Mouse (Mus musculus): Measurements from ENCODE around the gene Entpd2. TPM values are rescaled to one million over a fixed set of nuclear protein-coding genes. Genes with fewer than 3 reads are reported as not detected.
"Not testable (repeated sequence)": the region's sequence is repeated elsewhere in the genome, so short reads cannot be mapped to it uniquely, and the experiment has no call there.

The Entpd2 gene
- polyA plus RNA-seq, 1 experiment from 2014 or later = 0.13 TPM

DNA sequence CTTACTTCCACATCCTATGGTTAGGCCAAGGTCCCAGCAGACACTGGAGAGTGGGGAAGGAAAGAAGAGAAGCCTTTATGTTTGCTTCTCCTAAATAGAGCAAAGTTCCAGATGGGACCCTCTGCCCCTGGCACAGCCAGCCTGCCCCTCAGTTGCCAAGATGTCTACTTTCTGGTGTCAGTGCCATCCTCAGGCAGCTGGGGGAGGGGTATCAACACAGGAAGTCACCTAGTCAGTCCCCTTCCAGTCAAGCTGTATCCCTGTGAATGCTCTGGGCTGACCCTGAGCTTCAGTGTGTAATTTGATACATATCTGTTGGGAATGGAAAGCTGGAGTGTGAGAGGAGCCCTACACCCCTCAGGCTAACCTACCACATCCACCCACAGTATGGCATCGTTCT is 1.3 kb downstream of the Entpd2 start:
- no peak overlapping the region for H3K27ac ChIP-seq
- ATAC-seq = no peak
- H3K9ac ChIP-seq = no peak overlapping the region
- H3K4me1 ChIP-seq = peaks cover 17% of the 10 kb centered on the region
- H3K36me3 ChIP-seq = no peaks in the 10 kb centered on the region
- H3K4me3 ChIP-seq = no peak overlapping the region
- H3K4me2 ChIP-seq = no peak overlapping the region
- H3K9me3 ChIP-seq (replicated peaks) = no peaks in the 10 kb centered on the region
- H3K27me3 ChIP-seq (replicated peaks) = peaks cover 99% of the 10 kb centered on the region
- 8% methylated on average over 1 of the region's 1 CpGs for WGBS (ENCODE audit: insufficient replicate concordance)

DNA sequence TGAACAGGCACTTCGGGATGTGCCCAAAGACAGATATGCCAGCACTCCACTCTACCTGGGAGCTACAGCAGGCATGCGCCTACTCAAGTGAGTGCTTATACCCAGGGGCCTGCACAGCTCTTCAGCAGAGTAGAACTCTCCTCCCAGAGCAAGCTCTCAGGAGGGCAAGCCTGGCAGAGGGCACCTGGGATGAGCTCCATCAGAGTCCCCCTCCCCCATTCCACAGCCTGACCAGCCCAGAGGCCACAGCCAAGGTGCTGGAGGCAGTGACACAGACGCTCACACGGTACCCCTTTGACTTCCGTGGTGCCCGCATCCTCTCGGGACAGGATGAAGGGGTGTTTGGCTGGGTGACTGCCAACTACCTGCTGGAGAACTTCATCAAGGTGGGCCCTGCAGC is 2.4 kb downstream of the Entpd2 start:
- Histone ChIP-seq H3K4me2 (no peak overlapping the region), H3K9me3 (replicated peaks) (no peaks in the 10 kb centered on the region), H3K27me3 (replicated peaks) (peaks cover 100% of the 10 kb centered on the region), H3K9ac (no peak overlapping the region), H3K36me3 (no peaks in the 10 kb centered on the region), H3K4me1 (peaks cover 23% of the 10 kb centered on the region), H3K27ac (no peak overlapping the region), H3K4me3 (no peak overlapping the region)
- no peak for ATAC-seq
- 76% methylated on average over 7 of the region's 7 CpGs for WGBS (ENCODE audit: insufficient replicate concordance)

GRCm38 (mm10) chr2:25399051-25399450 is 3.4 kb downstream of the Entpd2 start, which contains the start of gene Npdc1:
Gene Npdc1, plus strand, starts transcription at chr2:25399351.
- no peak for ATAC-seq
- Histone ChIP-seq H3K4me3 (no peak within 1 kb of the TSS), H3K4me1 (peaks cover 25% of the 10 kb centered on the region), H3K4me2 (no peak within 1 kb of the TSS), H3K9me3 (replicated peaks) (no peaks in the 10 kb centered on the region), H3K36me3 (no peaks in the 10 kb centered on the region), H3K9ac (no peak within 1 kb of the TSS), H3K27ac (no peak within 1 kb of the TSS), H3K27me3 (replicated peaks) (peaks cover 100% of the 10 kb centered on the region)
- whole genome bisulfite sequencing (ENCODE audit: insufficient replicate concordance) = 43% methylated on average over 8 of the region's 8 CpGs

GRCm38 (mm10) chr2:25400291-25400690 is 4.6 kb downstream of the Entpd2 start:
- 21% methylated on average over 16 of the region's 16 CpGs for WGBS (ENCODE audit: insufficient replicate concordance)
- no peak for ATAC-seq
- no peaks in the 10 kb centered on the region for H3K9me3 ChIP-seq (replicated peaks)
- peaks cover 25% of the 10 kb centered on the region for H3K4me1 ChIP-seq
- no peak overlapping the region for H3K27ac ChIP-seq
- H3K4me2 ChIP-seq = peak overlapping the region; percentile 24; the same call in 1 of the 2 replicates
- no peak overlapping the region for H3K4me3 ChIP-seq
- H3K9ac ChIP-seq = no peak overlapping the region
- peaks cover 100% of the 10 kb centered on the region for H3K27me3 ChIP-seq (replicated peaks)
- H3K36me3 ChIP-seq = no peaks in the 10 kb centered on the region

GRCm38 (mm10) chr2:25400764-25401163 is 5.1 kb downstream of the Entpd2 start:
- Histone ChIP-seq H3K9ac (no peak overlapping the region), H3K27ac (no peak overlapping the region), H3K36me3 (no peaks in the 10 kb centered on the region), H3K9me3 (replicated peaks) (no peaks in the 10 kb centered on the region), H3K4me2 (peak overlapping the region; percentile 24; the same call in 1 of the 2 replicates), H3K27me3 (replicated peaks) (peaks cover 100% of the 10 kb centered on the region), H3K4me1 (peaks cover 21% of the 10 kb centered on the region), H3K4me3 (no peak overlapping the region)
- WGBS (ENCODE audit: insufficient replicate concordance) = 4% methylated on average over 17 of the region's 17 CpGs
- ATAC-seq = peak; percentile 38; the same call in 1 of the 2 replicates

GRCm38 (mm10) chr2:25402377-25402971 is 6.8 kb downstream of the Entpd2 start:
- ATAC-seq = no peak

DNA sequence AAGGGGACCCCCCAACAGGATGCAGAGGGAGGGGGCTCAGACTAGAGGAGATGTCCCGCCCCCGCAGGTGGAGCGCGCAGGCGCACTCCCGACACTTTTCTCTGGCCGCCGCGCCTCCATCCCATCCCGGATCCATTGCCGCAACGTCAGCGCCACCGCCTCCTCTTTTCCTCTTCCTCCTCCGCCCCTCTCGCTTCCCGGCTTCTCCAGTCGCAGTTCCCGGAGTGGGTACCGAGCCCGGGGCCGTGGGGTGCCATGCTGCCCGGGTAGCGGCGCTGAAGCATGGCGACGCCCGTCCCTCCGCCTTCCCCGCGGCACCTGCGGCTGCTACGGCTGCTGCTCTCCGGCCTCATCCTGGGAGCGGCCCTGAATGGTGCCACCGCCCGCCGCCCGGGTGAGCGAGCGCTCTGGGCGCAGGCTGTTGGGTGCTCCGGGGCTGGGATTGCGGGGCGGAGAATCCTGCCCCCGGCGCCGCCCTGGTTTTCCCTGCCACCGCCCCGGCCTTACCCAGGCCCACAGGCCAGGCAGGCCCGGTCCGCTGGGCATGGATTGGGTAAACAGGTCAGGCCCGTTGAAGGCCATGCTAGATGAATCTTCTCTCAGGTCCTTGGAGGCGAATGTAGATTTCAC is 7.4 kb downstream of the Entpd2 start:
- Histone ChIP-seq H3K4me3 (peak overlapping the region; percentile 44), H3K9ac (no peak overlapping the region), H3K9me3 (replicated peaks) (no peaks in the 10 kb centered on the region), H3K4me2 (peak overlapping the region; percentile 53), H3K36me3 (no peaks in the 10 kb centered on the region), H3K4me1 (peaks cover 15% of the 10 kb centered on the region), H3K27me3 (replicated peaks) (peaks cover 100% of the 10 kb centered on the region), H3K27ac (no peak overlapping the region)
- WGBS (ENCODE audit: insufficient replicate concordance) = 5% methylated on average over 49 of the region's 54 CpGs
- ATAC-seq = no peak

More at GRCm38 (mm10) chr2:25402377-25402971, 6.8 kb downstream of the Entpd2 start:
- H3K9me3 ChIP-seq (replicated peaks) = no peaks in the 10 kb centered on the region
- no peaks in the 10 kb centered on the region for H3K36me3 ChIP-seq
- H3K4me1 ChIP-seq = peaks cover 15% of the 10 kb centered on the region
- H3K27me3 ChIP-seq (replicated peaks) = peaks cover 100% of the 10 kb centered on the region
- no peak overlapping the region for H3K9ac ChIP-seq
- H3K4me3 ChIP-seq = peak overlapping the region; percentile 44
- WGBS (ENCODE audit: insufficient replicate concordance) = 5% methylated on average over 13 of the region's 13 CpGs
- no peak overlapping the region for H3K27ac ChIP-seq
- H3K4me2 ChIP-seq = peak overlapping the region; percentile 53

DNA sequence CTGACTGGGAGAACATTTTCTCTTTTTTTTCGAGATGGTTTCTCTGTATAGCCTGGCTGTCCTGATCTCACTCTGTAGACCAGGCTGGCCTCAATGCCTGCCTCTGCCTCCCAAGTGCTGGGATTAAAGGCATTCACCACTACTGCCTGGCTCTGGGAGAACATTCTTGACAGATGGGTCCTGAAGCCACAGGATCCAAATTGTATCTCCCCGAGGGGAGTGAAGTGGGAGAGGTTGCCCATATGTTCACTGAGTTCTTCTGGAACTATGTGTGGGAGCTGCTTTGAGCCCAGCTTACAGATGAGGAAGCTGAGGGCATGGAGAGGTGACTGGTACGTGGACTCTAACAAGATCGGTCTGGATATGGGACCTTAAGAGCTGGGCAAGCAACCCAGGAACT is 8.3 kb downstream of the Entpd2 start:
- no peaks in the 10 kb centered on the region for H3K36me3 ChIP-seq
- WGBS (ENCODE audit: insufficient replicate concordance) = 67% methylated on average over 4 of the region's 4 CpGs
- no peak overlapping the region for H3K9ac ChIP-seq
- H3K4me1 ChIP-seq = peaks cover 15% of the 10 kb centered on the region
- H3K27me3 ChIP-seq (replicated peaks) = peaks cover 98% of the 10 kb centered on the region
- no peak for ATAC-seq
- H3K4me3 ChIP-seq = no peak overlapping the region
- H3K9me3 ChIP-seq (replicated peaks) = no peaks in the 10 kb centered on the region
- no peak overlapping the region for H3K4me2 ChIP-seq
- no peak overlapping the region for H3K27ac ChIP-seq

- H3K27me3 ChIP-seq (replicated peaks) = peaks cover 58% of the 10 kb centered on the region
- ATAC-seq = no peak
These were observed 13.2 kb downstream of the Entpd2 start for GRCm38 (mm10) chr2:25408908-25409307.

GRCm38 (mm10) chr2:25413436-25413835 is 17.8 kb downstream of the Entpd2 start:
- not testable (repeated sequence) for H3K36me3 ChIP-seq; H3K4me2 ChIP-seq; H3K4me3 ChIP-seq; H3K9ac ChIP-seq; H3K27ac ChIP-seq; ATAC-seq; H3K9me3 ChIP-seq (replicated peaks); H3K4me1 ChIP-seq
- peaks cover 32% of the 10 kb centered on the region for H3K27me3 ChIP-seq (replicated peaks)

More at GRCm38 (mm10) chr2:25408908-25409307, 13.2 kb downstream of the Entpd2 start:
- H3K4me2 ChIP-seq = no peak overlapping the region
- H3K4me3 ChIP-seq = no peak overlapping the region
- no peaks in the 10 kb centered on the region for H3K9me3 ChIP-seq (replicated peaks)
- H3K36me3 ChIP-seq = no peaks in the 10 kb centered on the region
- H3K27ac ChIP-seq = no peak overlapping the region
- WGBS (ENCODE audit: insufficient replicate concordance) = 74% methylated on average over 10 of the region's 10 CpGs
- no peaks in the 10 kb centered on the region for H3K4me1 ChIP-seq
- no peak overlapping the region for H3K9ac ChIP-seq

- no peak for ATAC-seq
- H3K9me3 ChIP-seq (replicated peaks) = no peaks in the 10 kb centered on the region
- H3K4me1 ChIP-seq = 0 out of 2 replicates have a peak, but pooled peaks cover 2% of the 10 kb centered on the region
- H3K27me3 ChIP-seq (replicated peaks) = peaks cover 23% of the 10 kb centered on the region
- H3K4me3 ChIP-seq = no peak overlapping the region
- H3K4me2 ChIP-seq = no peak overlapping the region
- no peak overlapping the region for H3K9ac ChIP-seq
- no peak overlapping the region for H3K27ac ChIP-seq
- 32% methylated on average over 3 of the region's 3 CpGs for WGBS (ENCODE audit: insufficient replicate concordance)
- H3K36me3 ChIP-seq = no peaks in the 10 kb centered on the region
These were observed 21.8 kb downstream of the Entpd2 start for GRCm38 (mm10) chr2:25417426-25417825.

DNA sequence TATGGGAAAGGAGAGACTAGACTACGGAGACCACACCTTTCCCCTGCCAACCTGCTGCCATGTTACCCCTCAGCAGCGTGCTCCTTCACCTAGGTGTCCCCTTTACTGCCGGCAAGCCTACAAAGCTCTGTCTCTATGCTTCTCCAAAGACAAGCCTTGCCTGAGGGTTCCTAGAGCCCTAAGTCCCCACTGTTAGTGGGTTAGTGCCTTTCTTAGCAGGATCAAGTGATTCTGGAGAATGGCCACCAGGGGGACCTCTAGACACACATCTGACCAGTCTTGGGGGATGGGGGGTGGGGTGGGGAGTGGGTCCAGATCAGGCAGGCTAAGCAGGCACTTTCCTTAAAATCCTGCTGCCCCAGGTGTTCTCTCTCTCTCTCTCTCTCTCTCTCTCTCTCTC is 26.2 kb downstream of the Entpd2 start:
- no peak; the same call in 1 of the 2 replicates for ATAC-seq
- Histone ChIP-seq H3K36me3 (no peaks in the 10 kb centered on the region), H3K27me3 (replicated peaks) (peaks cover 50% of the 10 kb centered on the region), H3K9me3 (replicated peaks) (no peaks in the 10 kb centered on the region), H3K4me2 (no peak overlapping the region), H3K27ac (no peak overlapping the region), H3K4me1 (peaks cover 19% of the 10 kb centered on the region), H3K9ac (no peak overlapping the region), H3K4me3 (no peak overlapping the region)
- 17% methylated on average over 3 of the region's 3 CpGs for WGBS (ENCODE audit: insufficient replicate concordance)

Data from liver, embryonic 12.5 days (tissue).